Mouse (Mus musculus) gastrocnemius, adult 2 months (tissue): Measurements from ENCODE around the gene Cadps. TPM values are rescaled to one million over a fixed set of nuclear protein-coding genes. Genes with fewer than 3 reads are reported as not detected.

ENCODE experiments used
- DNase-seq: peaks from one replicate; pipeline ENCODE4 v3.0.0; 2022
- H3K27ac ChIP-seq: fragments of 200-600 bp; 2 replicates; pipeline ENCODE4 v1.8.1; 2022; ENCODE audit warnings: mild to moderate bottlenecking
- H3K4me3 ChIP-seq: fragments of 200-600 bp; 2 replicates; pipeline ENCODE4 v1.8.1; 2022; ENCODE audit warnings: mild to moderate bottlenecking, moderate library complexity
- CTCF ChIP-seq: fragments of 200-600 bp; IDR thresholded peaks from 2 replicates; pipeline ENCODE4 v1.8.1; 2022; ENCODE audit warnings: antibody characterized with exemption, mild to moderate bottlenecking, moderate library complexity
- intact Hi-C: fragments of 180-260 bp; cut with DNase I; formaldehyde crosslinking; loops from one replicate; pipeline ENCODE4 v1.15.1; 2025
- total RNA-seq, 2 experiments: library from RNA; stranded (reverse); gene quantifications; 2 replicates each; pipeline ENCODE4 v1.2.3; 2021

Gene Cadps
- total RNA-seq, 2 experiments from 2014 or later: 0.06 to 0.20 TPM

GRCm38 (mm10) chr14:12558920-12559573 is 263.8 kb downstream of the Cadps start:
- DNase-seq: no peak
- Histone ChIP-seq H3K27ac (no peak overlapping the region), H3K4me3 (no peak overlapping the region)
- intact Hi-C loops: no loop called here
- TF ChIP-seq CTCF: no peak

GRCm38 (mm10) chr14:12554486-12554885 is 268.4 kb downstream of the Cadps start:
- Histone ChIP-seq H3K27ac (no peak overlapping the region), H3K4me3 (no peak overlapping the region)
- no peak for DNase-seq
- TF ChIP-seq CTCF: no peak
- intact Hi-C loops: no loop called here

GRCm38 (mm10) chr14:12551353-12551752 is 271.5 kb downstream of the Cadps start:
- Histone ChIP-seq H3K4me3 (no peak overlapping the region), H3K27ac (no peak overlapping the region)
- no peak for TF ChIP-seq CTCF
- intact Hi-C loops: no loop called here
- DNase-seq: no peak

GRCm38 (mm10) chr14:12550931-12551330 is 271.9 kb downstream of the Cadps start:
- intact Hi-C loops: no loop called here
- DNase-seq: no peak
- TF ChIP-seq CTCF: no peak
- Histone ChIP-seq H3K4me3 (no peak overlapping the region), H3K27ac (no peak overlapping the region)

GRCm38 (mm10) chr14:12549290-12549689 is 273.6 kb downstream of the Cadps start:
- TF ChIP-seq CTCF: no peak
- no peak overlapping the region for H3K4me3 ChIP-seq
- DNase-seq: no peak
- intact Hi-C loops: no loop called here
- no peak overlapping the region for H3K27ac ChIP-seq

- H3K4me3 ChIP-seq: no peak overlapping the region
- no peak for DNase-seq
- H3K27ac ChIP-seq: no peak overlapping the region
- intact Hi-C loops: no loop called here
- no peak for TF ChIP-seq CTCF
Measured at GRCm38 (mm10) chr14:12547496-12547895, 275.4 kb downstream of the Cadps start.

- no peak overlapping the region for H3K27ac ChIP-seq
- no peak for DNase-seq
- intact Hi-C loops: no loop called here
- H3K4me3 ChIP-seq: no peak overlapping the region
- no peak for TF ChIP-seq CTCF
Measured at GRCm38 (mm10) chr14:12541733-12542132, 281.1 kb downstream of the Cadps start.

- intact Hi-C loops: no loop called here
- no peak overlapping the region for H3K4me3 ChIP-seq
- no peak overlapping the region for H3K27ac ChIP-seq
- TF ChIP-seq CTCF: no peak
- DNase-seq: no peak
Measured at GRCm38 (mm10) chr14:12539071-12539470, 283.8 kb downstream of the Cadps start.

GRCm38 (mm10) chr14:12531101-12531500 is 291.8 kb downstream of the Cadps start:
- intact Hi-C loops: loop anchor here (2.0 kb wide), 1 partner anchor 380 kb away; no protein-coding TSS in a partner anchor
- no peak overlapping the region for H3K27ac ChIP-seq
- peak; percentile 46 for TF ChIP-seq CTCF
- H3K4me3 ChIP-seq: no peak overlapping the region
- DNase-seq: no peak

GRCm38 (mm10) chr14:12530554-12530953 is 292.3 kb downstream of the Cadps start:
- DNase-seq: no peak
- Histone ChIP-seq H3K27ac (no peak overlapping the region), H3K4me3 (no peak overlapping the region)
- no peak for TF ChIP-seq CTCF
- intact Hi-C loops: loop anchor here (2.0 kb wide), 1 partner anchor 380 kb away; no protein-coding TSS in a partner anchor

- TF ChIP-seq CTCF: peak; percentile 51
- Histone ChIP-seq H3K4me3 (no peak overlapping the region), H3K27ac (no peak overlapping the region)
- intact Hi-C loops: loop anchor here (2.0 kb wide), 1 partner anchor 379 kb away; no protein-coding TSS in a partner anchor
- DNase-seq: no peak
Measured at GRCm38 (mm10) chr14:12529961-12530542, 292.8 kb downstream of the Cadps start.

- TF ChIP-seq CTCF: no peak
- no peak overlapping the region for H3K4me3 ChIP-seq
- intact Hi-C loops: no loop called here
Measured at GRCm38 (mm10) chr14:12527296-12527695, 295.6 kb downstream of the Cadps start.

GRCm38 (mm10) chr14:12507018-12507417 is 315.9 kb downstream of the Cadps start:
- H3K27ac ChIP-seq: no peak overlapping the region
- no peak for DNase-seq
- intact Hi-C loops: no loop called here
- H3K4me3 ChIP-seq: no peak overlapping the region
- no peak for TF ChIP-seq CTCF

More at GRCm38 (mm10) chr14:12527296-12527695, 295.6 kb downstream of the Cadps start:
- DNase-seq: no peak
- no peak overlapping the region for H3K27ac ChIP-seq
